Comparison of ENCODE assay signal across 27 mouse cellular contexts in genomic region chr11:69050748-69051147, GRCm38 (mm10). TPM values are rescaled to one million over a fixed set of nuclear protein-coding genes. Genes with fewer than 3 reads are reported as not detected.
"Had no signal": no experiment of that assay in that cellular context is flagged by ENCODE, and none has a peak within 500 bp of the region (broad histone marks: within the 10 kb centered on the region; RNA-seq: fewer than 3 reads in every experiment).

No protein-coding gene starts in this region.

- ATAC-seq: hindbrain, postnatal 0 days; intestine, embryonic 16.5 days; liver, embryonic 12.5 days had no signal

- H3K27me3 ChIP-seq: heart, embryonic 13.5 days; heart, embryonic 15.5 days; hindbrain, embryonic 13.5 days; hindbrain, embryonic 15.5 days; kidney, embryonic 15.5 days; limb, embryonic 13.5 days; limb, embryonic 15.5 days; liver, embryonic 12.5 days; liver, embryonic 15.5 days had no signal

- H3K36me3 ChIP-seq: hindbrain, embryonic 13.5 days; hindbrain, embryonic 15.5 days had no signal

- H3K27ac ChIP-seq: heart, embryonic 13.5 days; heart, embryonic 15.5 days; hindbrain, embryonic 13.5 days; hindbrain, embryonic 15.5 days; hindbrain, postnatal 0 days; kidney, embryonic 15.5 days; kidney, postnatal 0 days; limb, embryonic 13.5 days; limb, embryonic 15.5 days; liver, embryonic 12.5 days; liver, embryonic 15.5 days had no signal

- H3K4me3 ChIP-seq: heart, embryonic 13.5 days; heart, embryonic 15.5 days; hindbrain, embryonic 13.5 days; hindbrain, embryonic 15.5 days; kidney, embryonic 15.5 days; limb, embryonic 13.5 days; limb, embryonic 15.5 days; liver, embryonic 12.5 days; liver, embryonic 15.5 days had no signal

- H3K4me2 ChIP-seq: heart, embryonic 11.5 days; heart, embryonic 13.5 days; heart, embryonic 15.5 days; hindbrain, embryonic 13.5 days; hindbrain, embryonic 15.5 days; kidney, embryonic 15.5 days; limb, embryonic 13.5 days; limb, embryonic 15.5 days; liver, embryonic 12.5 days; liver, embryonic 15.5 days had no signal

- DNase-seq: gastrocnemius, postnatal 14 days; gastrocnemius, postnatal 36 days; heart, adult 11 months; heart, postnatal 14 days; heart, postnatal 36 days; kidney, adult 11 months; kidney, adult 2 months; kidney, adult 9 months; kidney, postnatal 14 days; layer of hippocampus, adult 9-11 months; layer of hippocampus, postnatal 36 days; left cerebral cortex, postnatal 4 days had no signal

- H3K9me3 ChIP-seq: heart, embryonic 13.5 days; heart, embryonic 15.5 days; hindbrain, embryonic 13.5 days; hindbrain, embryonic 15.5 days; kidney, embryonic 15.5 days; limb, embryonic 13.5 days; limb, embryonic 15.5 days; liver, embryonic 12.5 days; liver, embryonic 15.5 days had no signal

- H3K9ac ChIP-seq: heart, embryonic 13.5 days; heart, embryonic 15.5 days; hindbrain, embryonic 15.5 days; kidney, embryonic 15.5 days; limb, embryonic 13.5 days; limb, embryonic 15.5 days; liver, embryonic 12.5 days; liver, embryonic 15.5 days had no signal

RNA-seq across cellular contexts. Expression of gene Aurkb, which starts 5.3 kb away (rescaled TPM):
- total RNA-seq: gastrocnemius, adult 18-20 months; layer of hippocampus, adult 18-20 months had no signal
